Mouse (Mus musculus): ENCODE data around the gene Drc1.
A peak's percentile ranks its signal among the peaks of the same experiment; 100 is the strongest.

Gene Drc1

GRCm38 (mm10) chr5:30281291-30281732 lies at the start of gene Drc1:
Gene Drc1 (plus strand): TSS chr5:30281388.
- peak; percentile 76 for DNase-seq

- DNase-seq: no peak
Measured at GRCm38 (mm10) chr5:30231891-30232270, 49.3 kb upstream of the Drc1 start.

DNA sequence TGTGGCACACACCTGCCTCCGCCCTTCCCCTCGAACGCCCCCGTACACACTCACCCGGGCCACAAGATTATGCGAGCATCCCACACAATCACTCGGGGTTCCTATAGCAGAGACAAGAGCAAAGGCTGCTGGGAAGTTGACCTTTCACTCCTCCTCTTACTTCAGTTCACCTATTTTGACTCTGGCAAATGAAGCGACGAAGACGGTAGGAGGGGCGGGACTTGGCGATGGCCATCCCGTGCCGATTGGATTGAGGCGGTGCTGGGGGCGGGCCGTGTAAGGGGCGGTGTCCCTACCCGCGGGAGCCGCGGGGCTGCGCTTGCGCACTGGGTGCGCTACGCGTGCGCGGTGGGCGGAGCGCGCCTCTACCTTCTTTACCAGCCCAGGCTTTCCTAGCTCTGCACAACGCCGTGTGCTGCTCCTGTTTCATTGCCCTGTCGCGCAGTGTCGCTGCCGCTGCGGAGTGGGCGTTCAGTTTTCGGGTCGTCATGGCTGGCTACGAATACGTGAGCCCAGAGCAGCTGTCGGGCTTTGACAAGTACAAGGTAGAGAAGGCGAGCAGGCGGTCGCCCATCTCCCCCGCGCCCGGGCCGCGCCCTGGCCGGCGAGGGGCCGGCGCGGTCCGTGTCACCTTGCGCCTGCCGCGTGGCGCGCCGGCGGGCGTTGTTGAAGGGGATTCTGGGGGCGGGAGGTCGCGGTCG lies 48.8 kb upstream of the Drc1 start, which contains the start of gene Selenoi:
Gene Selenoi, plus strand, starts transcription at position 311 of the 701 bp plus-strand sequence.
- peak; percentile 100 for DNase-seq

DNA sequence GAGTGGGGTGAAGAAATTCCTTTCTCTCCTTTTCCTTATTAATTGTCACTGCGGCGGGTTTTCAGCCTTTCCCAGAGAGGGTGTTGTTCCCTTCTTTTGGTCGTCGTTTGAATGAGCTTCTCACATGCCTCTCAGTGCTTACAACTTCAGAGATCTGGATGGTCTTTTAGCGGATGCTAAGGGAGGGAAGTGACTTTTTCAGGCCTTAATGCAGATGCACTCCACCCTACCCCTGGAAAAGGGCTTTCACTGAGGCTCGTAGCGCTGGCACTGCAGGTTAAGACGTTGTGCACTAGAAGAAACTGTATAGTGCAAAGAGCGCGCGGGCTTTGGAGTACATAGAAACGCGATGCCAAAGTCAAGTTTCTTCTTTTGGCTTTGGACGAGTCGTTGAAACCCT lies 48.1 kb upstream of the Drc1 start:
- peak; percentile 26 for DNase-seq

DNA sequence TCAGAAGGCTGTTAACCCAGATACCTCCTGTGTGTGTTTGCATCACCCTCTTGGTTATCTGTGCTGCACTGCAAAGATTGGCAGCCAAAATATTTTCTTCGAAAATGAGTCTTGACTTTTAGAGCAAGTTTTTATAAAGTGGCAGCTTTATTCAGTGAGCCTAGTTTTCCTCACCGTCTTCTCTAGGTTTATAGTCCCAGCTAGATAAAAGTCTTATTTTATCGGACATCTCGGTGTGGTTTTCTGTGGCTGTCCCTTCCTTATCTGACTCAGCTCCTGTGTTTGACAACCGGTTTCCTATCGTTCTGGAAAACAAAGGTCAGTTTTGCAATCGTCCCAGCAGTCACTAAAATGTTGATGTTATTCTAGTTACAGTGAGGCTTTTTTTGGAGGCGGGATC lies 47.2 kb upstream of the Drc1 start:
- DNase-seq: no peak

DNA sequence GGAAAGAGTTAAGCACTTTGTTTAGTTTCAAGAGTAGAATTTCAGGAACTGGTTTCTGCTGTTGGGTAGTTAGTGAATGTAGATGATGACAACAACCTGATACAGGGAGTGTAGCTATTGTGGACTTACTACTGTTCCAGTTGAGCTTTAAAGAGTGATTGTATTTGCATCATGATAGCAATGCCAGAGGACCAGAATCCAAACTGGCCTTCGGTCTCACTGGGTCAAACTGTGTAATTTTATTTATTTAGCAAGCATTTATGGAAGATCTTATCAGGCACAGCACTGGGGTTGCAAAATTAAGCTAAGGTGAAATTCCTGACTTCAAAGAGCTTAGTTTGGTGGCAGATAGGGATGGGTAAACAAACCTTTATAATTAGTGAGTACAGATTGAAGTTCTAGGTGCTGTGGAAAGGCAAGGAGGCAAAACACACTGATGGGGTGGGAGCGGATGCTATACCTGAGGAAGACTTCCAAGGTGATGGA lies 45.5 kb upstream of the Drc1 start:
- no peak for DNase-seq

DNA sequence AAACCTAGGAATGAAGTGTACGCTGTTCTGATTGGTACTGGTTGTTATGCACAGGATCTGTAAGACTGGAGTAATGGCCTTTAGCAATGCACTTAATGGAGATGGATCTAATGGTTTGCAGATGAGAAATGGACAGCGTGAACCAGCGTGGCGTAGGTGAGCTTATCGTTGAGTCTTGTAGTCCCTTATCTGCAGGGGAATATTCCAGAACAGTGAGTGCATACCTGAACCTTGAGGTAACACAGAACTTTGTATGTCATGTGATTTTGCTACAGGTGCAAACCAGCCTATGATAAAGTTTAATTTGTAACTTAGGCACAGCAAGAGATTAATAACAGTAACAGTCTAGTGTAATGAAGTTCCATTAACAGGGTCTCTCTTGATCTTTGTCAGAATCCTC lies 42.7 kb upstream of the Drc1 start:
- DNase-seq: no peak

DNA sequence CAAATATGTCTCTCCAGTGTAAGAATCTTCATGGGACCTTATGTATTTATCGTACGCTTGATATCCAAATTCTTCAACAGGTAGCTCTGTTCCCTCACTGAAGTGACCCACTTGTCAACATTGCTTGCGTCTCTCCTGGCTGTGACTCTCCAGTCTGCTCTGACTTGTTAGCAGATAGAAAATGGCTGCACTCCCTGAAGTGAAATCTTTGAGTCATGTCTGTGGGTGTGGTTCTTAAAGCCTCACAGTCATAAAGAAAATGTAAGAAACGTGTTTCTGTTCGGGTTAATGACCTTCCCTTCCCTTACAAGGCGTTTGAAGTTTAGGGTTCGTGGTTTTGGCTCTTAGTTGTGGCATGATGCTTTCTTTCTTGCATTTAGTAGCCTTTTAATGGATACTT lies 40.6 kb upstream of the Drc1 start:
- DNase-seq: no peak

DNA sequence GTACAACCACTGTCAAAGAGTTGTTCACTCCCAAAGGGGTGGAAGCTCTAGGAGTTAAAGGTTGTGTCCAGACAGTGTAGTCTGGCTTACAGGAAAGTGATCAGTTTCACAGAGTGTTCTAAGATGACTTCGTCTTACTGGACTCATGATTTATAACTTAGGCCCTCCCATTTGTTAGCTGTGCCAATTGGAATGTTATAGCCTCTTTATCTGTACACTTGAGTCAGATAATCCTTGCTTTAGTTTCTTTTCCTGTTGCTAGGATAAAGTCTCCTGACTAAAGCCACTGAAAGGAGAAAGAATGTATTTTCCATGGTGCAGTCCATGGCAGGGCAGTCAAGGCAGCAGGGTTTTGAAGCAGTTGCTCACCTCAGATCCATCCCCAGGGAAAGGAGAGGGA lies 38.8 kb upstream of the Drc1 start:
- no peak for DNase-seq

DNA sequence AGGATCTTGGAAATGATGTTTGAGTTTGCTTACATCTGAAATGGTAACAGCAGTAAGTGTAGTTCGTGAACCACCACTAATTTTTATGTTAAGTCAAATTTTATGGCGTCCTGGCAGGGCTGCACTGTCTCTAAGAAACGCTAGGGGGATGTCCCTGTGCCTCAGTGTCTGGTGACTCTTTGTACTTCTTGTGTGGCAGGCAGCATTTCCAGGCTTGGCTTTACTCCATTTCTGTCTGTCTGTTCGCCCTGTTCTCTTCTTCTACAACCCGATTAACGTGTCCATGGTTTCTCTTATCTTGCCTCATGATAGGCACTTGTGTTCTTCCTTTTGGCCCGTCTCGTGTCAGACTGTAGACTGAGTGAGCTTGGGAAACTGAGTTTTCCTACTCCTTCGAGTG lies 37.4 kb upstream of the Drc1 start:
- DNase-seq: no peak

- no peak for DNase-seq
Measured at GRCm38 (mm10) chr5:30245861-30246416, 35.2 kb upstream of the Drc1 start.

GRCm38 (mm10) chr5:30247666-30248065 lies 33.5 kb upstream of the Drc1 start:
- no peak for DNase-seq

DNA sequence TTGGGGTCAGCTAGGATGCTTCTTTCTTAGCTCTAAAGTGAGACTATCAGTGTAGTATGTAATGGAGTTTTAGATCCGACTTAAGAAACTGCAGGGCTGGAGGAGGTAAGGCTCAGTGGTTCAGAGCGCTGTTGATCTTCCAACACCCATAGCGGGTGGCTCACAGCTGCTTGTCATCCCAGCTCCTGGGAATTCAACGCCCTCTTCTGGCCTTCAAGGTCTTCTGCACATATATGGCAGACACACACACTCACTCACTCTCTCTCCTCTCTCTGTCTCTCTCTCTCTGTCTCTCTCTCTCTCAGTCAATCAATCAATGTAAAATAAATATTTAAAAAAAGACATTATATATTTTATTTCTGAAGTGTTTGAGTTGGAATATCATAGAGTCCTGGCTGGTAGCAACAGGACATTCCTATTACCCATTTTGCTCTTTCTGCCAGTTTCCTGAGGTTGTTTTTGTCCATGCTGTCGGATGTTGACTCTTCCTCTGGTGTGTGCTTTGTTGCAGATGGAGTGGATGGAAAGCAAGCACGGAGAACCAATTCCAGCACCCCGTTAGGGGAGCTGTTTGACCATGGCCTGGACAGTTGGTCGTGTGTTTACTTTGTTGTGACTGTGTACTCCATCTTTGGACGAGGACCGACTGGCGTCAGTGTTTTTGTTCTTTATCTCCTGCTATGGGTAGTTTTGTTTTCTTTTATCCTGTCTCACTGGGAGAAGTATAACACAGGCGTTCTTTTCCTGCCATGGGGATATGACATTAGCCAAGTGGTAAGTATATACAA lies 25.4 kb upstream of the Drc1 start:
- DNase-seq: no peak

- DNase-seq: no peak
Measured at GRCm38 (mm10) chr5:30258776-30259175, 22.4 kb upstream of the Drc1 start.

DNA sequence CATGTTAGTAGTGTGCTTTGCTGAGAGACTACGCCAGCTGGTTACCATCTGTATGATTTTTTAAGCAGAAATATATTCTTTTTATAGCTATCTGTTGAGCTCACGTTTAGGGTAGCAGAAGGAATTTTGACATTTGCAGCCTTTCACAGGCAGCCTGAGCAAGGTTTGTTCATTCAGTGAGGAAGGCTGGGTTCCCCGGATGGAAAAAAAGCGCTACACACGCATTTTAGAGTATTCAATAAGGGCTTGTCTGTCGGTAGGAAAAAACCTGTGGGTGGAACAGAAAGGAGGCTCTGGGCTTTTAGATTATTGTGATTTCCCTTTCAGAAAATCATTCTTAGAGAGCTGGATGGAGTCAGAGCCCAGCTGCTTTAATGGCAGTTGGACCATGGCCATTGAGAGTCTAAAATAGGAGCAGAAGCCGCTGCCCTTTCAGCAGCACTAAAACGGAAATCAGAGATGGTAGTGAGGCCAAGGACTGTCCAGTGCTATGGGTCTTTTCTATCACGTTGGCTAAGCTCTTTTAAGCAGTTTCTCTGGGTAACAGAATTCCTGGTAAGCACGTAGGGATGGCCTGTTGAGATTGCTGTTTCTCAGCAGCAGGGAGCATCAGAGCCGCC lies 10.5 kb upstream of the Drc1 start:
- DNase-seq: peak; percentile 79

DNA sequence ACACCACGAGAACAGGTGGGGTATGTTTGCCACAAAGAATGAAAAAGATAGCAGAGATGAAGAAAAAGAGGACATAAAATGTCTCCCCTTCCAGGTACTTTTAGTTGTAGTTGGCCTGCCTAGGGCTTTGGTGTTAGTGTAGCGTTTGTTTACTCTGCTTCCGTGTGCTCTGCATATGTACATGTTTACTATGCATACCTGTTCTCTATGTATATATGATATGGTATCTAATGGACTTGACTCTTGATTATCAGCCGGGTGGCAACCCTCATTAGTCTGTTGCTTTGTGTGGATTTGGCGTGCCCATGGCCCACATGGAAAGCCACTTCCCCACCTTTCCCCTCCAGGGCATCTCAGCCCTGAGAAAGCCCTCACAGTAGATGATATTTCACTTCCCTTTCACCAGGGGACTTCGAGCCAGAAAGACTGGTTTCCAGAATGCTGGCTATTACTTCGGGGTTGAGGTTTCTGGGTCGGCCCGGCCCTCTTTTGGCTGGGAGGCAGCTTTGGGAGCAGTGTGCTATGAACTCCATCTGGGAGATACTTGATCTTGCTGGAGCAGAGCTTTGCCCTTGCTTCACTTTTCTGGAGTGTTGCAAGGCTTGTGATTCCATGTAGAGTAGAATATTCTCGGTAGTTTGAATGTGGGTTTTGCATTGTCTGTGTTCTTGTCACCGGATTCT lies 9.4 kb upstream of the Drc1 start:
- no peak for DNase-seq

DNA sequence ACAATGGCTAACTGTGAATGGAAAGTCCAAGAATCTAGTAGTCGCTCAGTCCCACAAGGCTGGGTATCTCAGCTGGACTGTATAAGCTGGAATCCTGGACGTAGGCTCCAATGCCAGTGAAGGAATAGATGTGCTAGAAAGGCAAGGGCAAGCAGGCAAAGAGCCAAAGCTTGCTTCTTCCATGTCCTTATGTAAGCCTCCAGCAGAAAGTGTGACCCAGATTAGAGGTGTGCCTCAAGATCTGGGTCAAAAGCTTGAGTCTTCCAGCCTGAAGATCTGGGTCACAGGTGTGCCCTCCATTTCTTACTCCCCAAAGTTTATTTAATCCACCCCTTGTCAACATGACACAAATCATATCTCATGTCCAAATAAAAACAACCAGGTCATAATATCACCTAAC lies 4.8 kb upstream of the Drc1 start:
- no peak for DNase-seq

- DNase-seq: no peak
Measured at GRCm38 (mm10) chr5:30278952-30279351, 2.2 kb upstream of the Drc1 start.

DNA sequence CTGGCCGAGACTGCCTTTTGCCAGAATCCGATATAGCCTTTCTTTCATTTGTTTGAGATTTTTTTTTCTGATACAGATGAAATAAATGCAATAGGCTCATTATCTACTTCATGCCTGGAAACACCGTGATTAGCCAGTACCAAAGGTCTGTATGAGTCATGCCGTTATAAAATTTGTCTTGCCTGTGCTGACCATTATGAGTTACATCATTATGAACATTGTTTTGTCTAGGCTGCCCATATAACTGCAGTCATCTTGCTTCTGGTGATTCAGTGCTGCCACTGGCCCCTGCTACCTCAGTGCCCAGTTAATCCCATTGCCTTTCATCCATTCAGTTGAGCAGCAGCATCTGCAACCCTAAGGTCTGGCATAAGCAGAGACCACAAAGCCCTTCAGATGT lies 1.7 kb upstream of the Drc1 start:
- no peak for DNase-seq

GRCm38 (mm10) chr5:30280864-30281263 lies 324 bp upstream of the Drc1 start:
- no peak for DNase-seq

DNA sequence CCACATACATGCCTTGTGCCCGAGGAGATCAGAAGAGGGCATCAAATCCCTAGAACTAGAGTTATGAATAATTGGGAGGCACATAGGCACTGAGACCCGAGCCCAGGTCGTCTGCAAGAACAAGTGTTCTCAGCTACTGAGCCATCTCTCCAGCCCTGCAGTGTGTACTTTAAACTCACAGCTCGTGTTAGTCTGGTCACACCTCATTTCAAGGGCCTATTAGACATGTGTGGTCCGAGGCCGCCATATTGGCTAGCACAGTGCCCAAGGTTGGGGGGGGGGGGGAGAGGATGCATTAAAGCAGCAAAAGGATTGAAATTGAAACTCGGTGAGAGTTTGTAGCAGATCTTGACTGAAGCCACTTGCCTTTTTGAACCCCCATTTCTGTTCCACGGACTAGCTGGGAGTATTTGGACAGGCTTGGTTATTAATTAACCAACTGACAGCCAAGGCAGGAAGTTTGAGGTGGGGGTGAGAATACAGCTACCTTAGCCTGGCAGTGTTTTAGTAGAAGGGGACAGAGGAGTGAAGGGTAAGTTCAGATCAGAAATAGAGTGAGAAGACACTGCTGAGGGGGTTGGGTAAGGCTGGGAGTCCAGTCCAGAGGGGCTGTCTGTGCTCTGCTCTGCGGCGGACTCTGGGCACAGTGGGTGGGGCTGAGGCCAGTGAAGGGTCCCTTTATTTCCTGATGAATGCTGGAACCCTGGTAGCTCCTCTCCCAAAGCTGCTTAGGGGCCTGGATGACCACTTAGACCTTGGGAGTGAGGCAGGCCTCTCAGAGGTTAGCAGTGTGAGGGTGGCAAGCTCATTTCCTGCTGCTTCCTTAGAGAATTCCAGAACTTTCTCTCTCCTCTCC lies 5.0 kb downstream of the Drc1 start:
- DNase-seq: no peak
